Mouse (Mus musculus): ENCODE data around the gene Gm20388. TPM values are rescaled to one million over a fixed set of nuclear protein-coding genes. Genes with fewer than 3 reads are reported as not detected.

Gene Gm20388
- total and polyA plus RNA-seq, 2 experiments from 2014 or later, result 17.3 TPM; not detected in 1

DNA sequence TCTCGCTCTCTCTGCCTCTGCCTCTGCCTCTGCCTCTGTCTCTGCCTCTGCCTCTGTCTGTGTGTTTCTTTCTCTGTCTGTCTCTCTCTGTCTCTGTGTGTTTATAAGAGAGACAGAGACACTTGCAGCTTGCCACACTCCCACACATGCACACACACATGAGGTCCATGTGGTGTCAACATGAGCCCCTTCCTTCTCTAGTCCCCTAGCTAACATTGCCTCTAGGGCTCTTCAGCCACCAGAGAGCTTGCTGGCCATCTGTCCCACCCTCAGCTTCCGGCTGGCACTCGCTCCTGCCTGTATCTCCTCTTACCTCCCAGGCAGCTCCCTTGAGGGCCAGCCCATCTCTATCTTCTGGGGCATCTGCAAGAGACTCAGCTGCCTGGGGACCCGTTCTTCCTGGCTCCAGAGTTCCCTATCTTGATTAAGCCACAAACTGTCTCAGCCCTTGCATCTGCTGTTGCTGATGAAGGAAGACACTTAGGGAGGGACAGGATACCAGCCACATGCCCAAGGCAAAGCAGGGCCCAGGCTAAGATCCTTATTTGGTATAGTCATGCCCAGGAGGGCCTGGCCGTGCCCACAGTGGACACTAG is 414.6 kb downstream of the Gm20388 start:
- no peaks in the 10 kb centered on the region for H3K27me3 ChIP-seq (ENCODE audit: control insufficient read depth, insufficient read depth, low read length)
- no peak overlapping the region for H3K4me3 ChIP-seq (ENCODE audit: low read depth, low read length)
- no peak overlapping the region for H3K27ac ChIP-seq (ENCODE audit: low read depth)
- no peak overlapping the region for H3K9ac ChIP-seq (replicated peaks; ENCODE audit: low read depth, low read length)
- H3K4me1 ChIP-seq (ENCODE audit: control insufficient read depth, insufficient read depth), result peaks cover 15% of the 10 kb centered on the region
- 67% methylated on average over 5 of the region's 5 CpGs for WGBS
- TF ChIP-seq EP300 (IDR thresholded peaks at IDR 0.05; ENCODE audit: low read depth), result no peak
- TF ChIP-seq CTCF (IDR thresholded peaks at IDR 0.05; ENCODE audit: low read depth), result no peak
- H3K4me2 ChIP-seq (ENCODE audit: low read depth, low read length), result no peak overlapping the region
- no peak for DNase-seq (ENCODE audit: low spot score)
- no peaks in the 10 kb centered on the region for H3K36me3 ChIP-seq (replicated peaks; ENCODE audit: control insufficient read depth, insufficient read depth, low read length)
- no peak for ATAC-seq (ENCODE audit: insufficient read depth, low read depth)
- H3K9me3 ChIP-seq (replicated peaks; ENCODE audit: control insufficient read depth, low read length), result no peaks in the 10 kb centered on the region

DNA sequence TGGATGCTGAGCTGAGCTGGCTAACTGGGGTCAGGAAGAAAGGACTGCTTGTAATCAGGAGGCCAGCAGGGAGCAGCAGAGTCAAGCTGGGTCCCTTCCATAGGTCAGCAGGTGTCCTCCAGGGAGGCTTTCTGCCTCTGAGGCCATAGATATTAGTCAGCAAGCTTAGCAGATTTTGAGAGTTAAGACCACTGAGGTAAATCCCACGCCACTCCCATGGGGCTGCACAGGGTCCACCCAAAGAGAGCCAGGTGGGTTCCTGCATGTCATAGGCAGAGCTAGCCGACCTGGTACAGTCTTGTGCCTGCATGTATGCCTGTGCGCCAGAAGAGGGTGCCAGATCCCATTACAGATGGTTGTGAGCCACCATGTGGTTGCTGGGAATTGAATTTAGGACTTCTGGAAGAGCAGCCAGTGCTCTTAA is 416.5 kb downstream of the Gm20388 start:
- Histone ChIP-seq H3K9ac (replicated peaks; ENCODE audit: low read depth, low read length) (no peak overlapping the region), H3K4me1 (ENCODE audit: control insufficient read depth, insufficient read depth) (peaks cover 19% of the 10 kb centered on the region), H3K36me3 (replicated peaks; ENCODE audit: control insufficient read depth, insufficient read depth, low read length) (no peaks in the 10 kb centered on the region), H3K4me3 (ENCODE audit: low read depth, low read length) (no peak overlapping the region), H3K9me3 (replicated peaks; ENCODE audit: control insufficient read depth, low read length) (no peaks in the 10 kb centered on the region), H3K27ac (ENCODE audit: low read depth) (no peak overlapping the region), H3K27me3 (ENCODE audit: control insufficient read depth, insufficient read depth, low read length) (no peaks in the 10 kb centered on the region), H3K4me2 (ENCODE audit: low read depth, low read length) (no peak overlapping the region)
- DNase-seq (ENCODE audit: low spot score) (peak; percentile 50), ATAC-seq (ENCODE audit: insufficient read depth, low read depth) (peak; percentile 17; the same call in 1 of the 2 replicates)
- TF ChIP-seq EP300 (IDR thresholded peaks at IDR 0.05; ENCODE audit: low read depth) (no peak), CTCF (IDR thresholded peaks at IDR 0.05; ENCODE audit: low read depth) (peak; percentile 57)
- 60% methylated on average over 3 of the region's 3 CpGs for WGBS

DNA sequence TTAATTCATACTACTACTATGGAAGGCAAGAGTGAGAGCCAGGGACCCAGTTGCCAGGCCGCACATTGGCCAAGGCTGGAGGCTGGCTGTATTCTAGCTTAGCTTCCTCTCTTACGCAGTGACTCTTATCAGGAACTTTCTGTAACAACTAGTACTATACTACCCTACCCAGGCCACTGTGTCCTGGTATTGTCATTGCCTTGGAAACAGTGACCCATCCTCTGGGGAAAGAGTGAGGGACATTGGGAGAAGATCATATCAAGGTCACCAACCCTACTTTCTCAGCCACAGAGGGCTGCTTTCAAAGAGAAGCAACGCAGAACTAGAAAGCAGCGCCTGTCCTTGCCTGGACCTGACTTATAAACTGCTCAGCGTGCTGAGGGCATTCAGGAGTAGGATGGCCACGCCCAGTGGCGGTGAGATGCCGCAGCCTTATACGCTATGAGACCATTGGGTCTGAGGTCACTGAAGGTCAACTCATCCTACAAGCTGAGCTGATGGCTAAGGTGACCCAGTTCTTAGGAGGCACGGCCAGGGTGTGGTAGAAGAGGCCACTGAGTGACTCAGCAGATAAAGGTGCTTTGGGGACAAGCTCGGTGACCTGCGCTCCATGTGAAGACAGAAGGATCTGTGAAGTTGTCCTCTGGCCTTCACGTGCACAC is 417.9 kb downstream of the Gm20388 start:
- Histone ChIP-seq H3K36me3 (replicated peaks; ENCODE audit: control insufficient read depth, insufficient read depth, low read length) (no peaks in the 10 kb centered on the region), H3K9me3 (replicated peaks; ENCODE audit: control insufficient read depth, low read length) (no peaks in the 10 kb centered on the region), H3K4me2 (ENCODE audit: low read depth, low read length) (no peak overlapping the region), H3K9ac (replicated peaks; ENCODE audit: low read depth, low read length) (no peak overlapping the region), H3K4me1 (ENCODE audit: control insufficient read depth, insufficient read depth) (peaks cover 14% of the 10 kb centered on the region; the same call in 1 of the 2 replicates), H3K27ac (ENCODE audit: low read depth) (no peak overlapping the region), H3K27me3 (ENCODE audit: control insufficient read depth, insufficient read depth, low read length) (no peaks in the 10 kb centered on the region), H3K4me3 (ENCODE audit: low read depth, low read length) (no peak overlapping the region)
- DNase-seq (ENCODE audit: low spot score), result no peak
- TF ChIP-seq CTCF (IDR thresholded peaks at IDR 0.05; ENCODE audit: low read depth), result no peak
- TF ChIP-seq EP300 (IDR thresholded peaks at IDR 0.05; ENCODE audit: low read depth), result no peak
- 83% methylated on average over 13 of the region's 13 CpGs for WGBS
- no peak for ATAC-seq (ENCODE audit: insufficient read depth, low read depth)

DNA sequence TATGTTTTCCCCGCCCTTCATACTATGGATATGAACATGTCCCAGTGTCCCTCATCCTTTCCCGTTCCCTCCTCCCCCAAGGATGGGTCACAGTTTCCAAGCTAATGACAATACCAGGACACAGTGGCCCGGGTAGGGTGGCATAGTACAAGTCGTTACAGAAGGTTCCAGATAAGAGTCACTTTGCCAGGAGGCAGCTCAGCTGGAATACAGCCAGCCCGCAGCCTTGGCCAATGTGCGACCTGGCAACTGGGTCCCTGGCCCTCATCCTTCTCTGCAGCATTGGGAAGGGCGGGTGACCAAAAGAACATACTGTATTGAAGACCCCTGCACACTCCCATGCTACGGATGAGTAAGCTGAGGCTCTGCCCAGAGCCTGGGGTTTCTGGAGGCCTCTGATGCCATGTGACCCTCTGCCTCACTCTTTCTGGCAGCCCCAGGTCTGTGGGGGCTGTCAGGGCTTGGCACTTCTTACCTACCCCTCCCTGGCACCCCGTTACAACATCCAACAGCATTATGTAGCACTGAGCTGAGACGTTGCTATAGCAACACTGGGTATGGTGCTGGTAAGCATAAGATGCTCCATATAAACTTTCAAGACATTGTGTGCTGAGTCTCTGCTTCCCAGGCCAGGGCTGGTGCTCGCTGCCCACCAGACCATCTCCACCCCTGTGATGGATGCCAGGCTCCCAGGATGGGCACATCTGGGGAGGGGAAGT is 418.5 kb downstream of the Gm20388 start:
- Histone ChIP-seq H3K36me3 (replicated peaks; ENCODE audit: control insufficient read depth, insufficient read depth, low read length) (no peaks in the 10 kb centered on the region), H3K4me2 (ENCODE audit: low read depth, low read length) (no peak overlapping the region), H3K4me3 (ENCODE audit: low read depth, low read length) (no peak overlapping the region), H3K27ac (ENCODE audit: low read depth) (no peak overlapping the region), H3K4me1 (ENCODE audit: control insufficient read depth, insufficient read depth) (peaks cover 13% of the 10 kb centered on the region; the same call in 1 of the 2 replicates), H3K9me3 (replicated peaks; ENCODE audit: control insufficient read depth, low read length) (no peaks in the 10 kb centered on the region), H3K9ac (replicated peaks; ENCODE audit: low read depth, low read length) (no peak overlapping the region), H3K27me3 (ENCODE audit: control insufficient read depth, insufficient read depth, low read length) (no peaks in the 10 kb centered on the region)
- ATAC-seq (ENCODE audit: insufficient read depth, low read depth) (no peak), DNase-seq (ENCODE audit: low spot score) (no peak)
- TF ChIP-seq CTCF (IDR thresholded peaks at IDR 0.05; ENCODE audit: low read depth), result no peak
- no peak for TF ChIP-seq EP300 (IDR thresholded peaks at IDR 0.05; ENCODE audit: low read depth)
- WGBS, result 78% methylated on average over 11 of the region's 11 CpGs

DNA sequence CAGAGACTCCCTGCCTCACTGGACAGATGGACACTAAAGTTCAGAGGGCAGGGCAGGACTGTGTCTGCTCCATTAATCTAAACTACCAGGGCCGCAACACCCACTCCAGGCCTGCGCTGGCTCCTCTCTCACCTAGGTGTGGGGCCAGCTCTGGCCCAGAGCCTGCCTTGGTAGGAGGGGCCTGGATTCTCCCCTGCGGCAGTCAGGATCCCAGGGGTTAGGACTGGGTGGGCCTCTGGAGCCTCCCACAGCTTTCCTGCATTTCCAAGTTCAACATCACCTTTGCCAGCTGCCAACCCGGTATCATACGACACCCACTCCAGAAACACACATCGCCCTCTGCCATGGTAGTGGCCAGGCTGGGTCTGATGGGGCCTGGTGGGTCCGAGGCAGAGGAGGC is 420.4 kb downstream of the Gm20388 start:
- H3K4me1 ChIP-seq (ENCODE audit: control insufficient read depth, insufficient read depth), result peaks cover 22% of the 10 kb centered on the region
- no peak overlapping the region for H3K4me3 ChIP-seq (ENCODE audit: low read depth, low read length)
- no peaks in the 10 kb centered on the region for H3K36me3 ChIP-seq (replicated peaks; ENCODE audit: control insufficient read depth, insufficient read depth, low read length)
- no peak overlapping the region for H3K9ac ChIP-seq (replicated peaks; ENCODE audit: low read depth, low read length)
- H3K4me2 ChIP-seq (ENCODE audit: low read depth, low read length), result no peak overlapping the region
- DNase-seq (ENCODE audit: low spot score) (no peak), ATAC-seq (ENCODE audit: insufficient read depth, low read depth) (no peak)
- no peaks in the 10 kb centered on the region for H3K27me3 ChIP-seq (ENCODE audit: control insufficient read depth, insufficient read depth, low read length)
- no peak overlapping the region for H3K27ac ChIP-seq (ENCODE audit: low read depth)
- no peaks in the 10 kb centered on the region for H3K9me3 ChIP-seq (replicated peaks; ENCODE audit: control insufficient read depth, low read length)
- TF ChIP-seq EP300 (IDR thresholded peaks at IDR 0.05; ENCODE audit: low read depth) (no peak), CTCF (IDR thresholded peaks at IDR 0.05; ENCODE audit: low read depth) (no peak)
- WGBS, result 58% methylated on average over 7 of the region's 7 CpGs
